Mouse (Mus musculus) stomach, postnatal 0 days (tissue): ENCODE measurements around the gene Hnrnph3.

Experiments
- CTCF ChIP-seq: IDR thresholded peaks from 2 replicates; pipeline ENCODE4 v1.5.1; 2016; ENCODE audit warnings: antibody characterized with exemption, low read depth, mild to moderate bottlenecking, moderate library complexity
- EP300 ChIP-seq: optimal IDR thresholded peaks from 2 replicates; pipeline ENCODE3; 2016; ENCODE audit warnings: antibody characterized with exemption

DNA sequence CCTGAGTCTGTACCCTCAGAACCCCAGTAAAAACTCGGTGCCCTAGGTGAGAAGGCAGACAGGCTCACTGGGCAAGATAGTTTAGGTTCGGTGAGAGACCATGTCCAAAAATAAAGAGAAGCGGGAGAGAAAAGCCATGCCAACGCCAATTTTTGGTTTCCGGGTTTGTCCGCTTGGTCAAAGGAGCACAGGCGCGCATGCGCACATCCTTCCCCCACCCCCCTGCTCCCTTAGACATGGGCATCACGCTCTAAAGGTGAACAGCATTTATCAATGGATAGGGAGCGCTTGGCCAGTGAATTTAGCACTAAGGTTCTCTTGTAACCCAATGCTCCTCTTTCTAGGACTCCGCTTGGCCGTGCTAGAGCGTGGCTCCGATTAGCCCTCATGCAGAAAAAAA, 33.4 kb downstream of the Hnrnph3 start:
- TF ChIP-seq CTCF (no peak), EP300 (no peak)
